Mouse (Mus musculus) MEL (cell line): ENCODE data around the gene Otop3. TPM values are rescaled to one million over a fixed set of nuclear protein-coding genes. Genes with fewer than 3 reads are reported as not detected.
A peak's percentile ranks its signal among the peaks of the same experiment; 100 is the strongest.

Source experiments
- DNase-seq: peaks from one replicate; pipeline ENCODE4 v3.0.0; 2011; ENCODE audit warnings: low read depth, low spot score
- H3K27ac ChIP-seq: 2 replicates; pipeline ENCODE4 v1.5.1; 2012; ENCODE audit warnings: low read depth, mild to moderate bottlenecking, control low read depth, low read length, moderate library complexity; ENCODE audit not compliant: control insufficient read depth
- H3K27me3 ChIP-seq, 2 experiments: fragments of 150-350 bp in 1 of 2; sonication (generic) in 1 of 2; 2 replicates each; pipeline ENCODE4 v1.6.1; 2012; ENCODE audit warnings: low read length in 2 of 2, mild to moderate bottlenecking in 2 of 2, improper control_type of control experiment in 1 of 2, moderate library complexity in 1 of 2; ENCODE audit not compliant: insufficient read depth in 2 of 2, control insufficient read depth in 1 of 2
- H3K36me3 ChIP-seq, 2 experiments: 2 replicates each; pipeline ENCODE4 v1.6.1; 2012 to 2014; ENCODE audit warnings: low read length in 2 of 2, improper control_type of control experiment in 1 of 2, inconsistent platforms in 1 of 2, mild to moderate bottlenecking in 1 of 2; ENCODE audit not compliant: insufficient read depth in 2 of 2, control insufficient read depth in 1 of 2
- H3K4me1 ChIP-seq, 2 experiments: fragments of 150-350 bp in 1 of 2; sonication (generic) in 1 of 2; 2 replicates each; pipeline ENCODE4 v1.6.1; 2012; ENCODE audit warnings: low read length in 2 of 2, improper control_type of control experiment in 1 of 2, mild to moderate bottlenecking in 1 of 2; ENCODE audit not compliant: insufficient read depth in 2 of 2, control insufficient read depth in 1 of 2
- H3K4me3 ChIP-seq, 2 experiments: fragments of 150-350 bp in 1 of 2; sonication (generic) in 1 of 2; 2 replicates each; pipeline ENCODE4 v1.5.1; 2012; ENCODE audit warnings: low read depth in 2 of 2, low read length in 2 of 2, mild to moderate bottlenecking in 2 of 2, moderate library complexity in 2 of 2, control low read depth in 1 of 2, improper control_type of control experiment in 1 of 2; ENCODE audit not compliant: control insufficient read depth in 1 of 2, insufficient read depth in 1 of 2
- H3K79me2 ChIP-seq: 2 replicates; pipeline ENCODE4 v1.6.1; 2012; ENCODE audit warnings: mild to moderate bottlenecking, low read length, moderate library complexity; ENCODE audit not compliant: control insufficient read depth, poor library complexity, insufficient read depth
- H3K9ac ChIP-seq: 2 replicates; pipeline ENCODE4 v1.6.1; 2012; ENCODE audit warnings: low read depth, mild to moderate bottlenecking, control low read depth, low read length, moderate library complexity; ENCODE audit not compliant: control insufficient read depth, poor library complexity, severe bottlenecking
- H3K9me3 ChIP-seq: fragments of 150-350 bp; sonication (generic); replicated peaks from 2 replicates; pipeline ENCODE4 v1.6.1; 2012; ENCODE audit warnings: mild to moderate bottlenecking, low read length, improper control_type of control experiment, moderate library complexity; ENCODE audit not compliant: insufficient read depth
- BHLHE40 ChIP-seq: IDR thresholded peaks from 2 replicates; pipeline ENCODE4 v1.6.1; 2012; ENCODE audit warnings: low read depth, mild to moderate bottlenecking, inconsistent platforms, low read length, improper control_type of control experiment, borderline replicate concordance
- CHD1 ChIP-seq: IDR thresholded peaks from 2 replicates; pipeline ENCODE4 v1.6.1; 2012; ENCODE audit warnings: low read depth, mild to moderate bottlenecking, inconsistent platforms, low read length, improper control_type of control experiment
- CHD2 ChIP-seq: IDR thresholded peaks from 2 replicates; pipeline ENCODE4 v1.6.1; 2011; ENCODE audit warnings: low read length, improper control_type of control experiment
- CTCF ChIP-seq, 3 experiments: IDR thresholded peaks in 2 of 3; conservative IDR thresholded peaks in 1 of 3; 2 replicates each; pipeline ENCODE4 v1.5.1; 2011 to 2012; ENCODE audit warnings: low read length in 3 of 3, low read depth in 2 of 3, mild to moderate bottlenecking in 2 of 3, improper control_type of control experiment in 1 of 3, inconsistent platforms in 1 of 3, mixed read lengths in 1 of 3, moderate library complexity in 1 of 3; ENCODE audit not compliant: control insufficient read depth in 1 of 3, insufficient read depth in 1 of 3, poor library complexity in 1 of 3, severe bottlenecking in 1 of 3
- ELF1 ChIP-seq: IDR thresholded peaks from 2 replicates; pipeline ENCODE4 v1.6.1; 2014; ENCODE audit warnings: low read depth, mild to moderate bottlenecking, inconsistent platforms, low read length, improper control_type of control experiment, moderate library complexity
- ETS1 ChIP-seq: IDR thresholded peaks from 2 replicates; pipeline ENCODE4 v1.6.1; 2012; ENCODE audit warnings: low read depth, mild to moderate bottlenecking, inconsistent platforms, low read length, improper control_type of control experiment, moderate library complexity
- GATA1 ChIP-seq: IDR thresholded peaks from 2 replicates; pipeline ENCODE4 v1.6.1; 2011; ENCODE audit warnings: low read depth, low read length, improper control_type of control experiment
- HCFC1 ChIP-seq: IDR thresholded peaks from 2 replicates; pipeline ENCODE4 v1.6.1; 2012; ENCODE audit warnings: low read depth, mild to moderate bottlenecking, inconsistent platforms, low read length, improper control_type of control experiment, moderate library complexity
- JUND ChIP-seq: IDR thresholded peaks from 2 replicates; pipeline ENCODE4 v1.6.1; 2011; ENCODE audit warnings: low read depth, mild to moderate bottlenecking, improper control_type of control experiment, low read length
- KAT2A ChIP-seq: conservative IDR thresholded peaks from 2 replicates; pipeline ENCODE4 v1.6.1; 2012; ENCODE audit warnings: low read depth, low read length, improper control_type of control experiment, inconsistent platforms
- MAFK ChIP-seq: IDR thresholded peaks from 2 replicates; pipeline ENCODE4 v1.6.1; 2011; ENCODE audit warnings: low read depth, mild to moderate bottlenecking, low read length, improper control_type of control experiment, borderline replicate concordance
- MAZ ChIP-seq: IDR thresholded peaks from 2 replicates; pipeline ENCODE4 v1.6.1; 2012; ENCODE audit warnings: low read depth, mild to moderate bottlenecking, inconsistent platforms, low read length, improper control_type of control experiment
- MEF2A ChIP-seq: IDR thresholded peaks from 2 replicates; pipeline ENCODE4 v1.6.1; 2014; ENCODE audit warnings: low read depth, mild to moderate bottlenecking, inconsistent platforms, low read length, improper control_type of control experiment; ENCODE audit not compliant: poor library complexity, insufficient replicate concordance, severe bottlenecking; ENCODE audit errors: extremely low read depth
- MYB ChIP-seq: IDR thresholded peaks from 2 replicates; pipeline ENCODE4 v1.6.1; 2011; ENCODE audit warnings: mild to moderate bottlenecking, low read depth, low read length, improper control_type of control experiment
- NELFE ChIP-seq: IDR thresholded peaks from 2 replicates; pipeline ENCODE4 v1.6.1; 2011; ENCODE audit warnings: low read depth, low read length, improper control_type of control experiment
- POLR2AphosphoS5 ChIP-seq: IDR thresholded peaks from 2 replicates; pipeline ENCODE4 v1.6.1; 2012; ENCODE audit warnings: low read depth, borderline replicate concordance, mild to moderate bottlenecking, inconsistent platforms, low read length, moderate library complexity, mixed read lengths
- SIN3A ChIP-seq: IDR thresholded peaks from 2 replicates; pipeline ENCODE4 v1.6.1; 2012; ENCODE audit warnings: low read length, improper control_type of control experiment, inconsistent platforms
- SMC3 ChIP-seq: IDR thresholded peaks from 2 replicates; pipeline ENCODE4 v1.6.1; 2011; ENCODE audit warnings: low read depth, low read length, improper control_type of control experiment
- TAL1 ChIP-seq: IDR thresholded peaks from 2 replicates; pipeline ENCODE4 v1.6.1; 2012; ENCODE audit warnings: mild to moderate bottlenecking, inconsistent platforms, low read length, moderate library complexity, mixed read lengths
- TBP ChIP-seq: IDR thresholded peaks from 2 replicates; pipeline ENCODE4 v1.8.0; 2011; ENCODE audit warnings: low read depth, low read length, improper control_type of control experiment
- TCF12 ChIP-seq: IDR thresholded peaks from 2 replicates; pipeline ENCODE4 v1.6.1; 2014; ENCODE audit warnings: low read depth, mild to moderate bottlenecking, inconsistent platforms, low read length, improper control_type of control experiment, moderate library complexity
- USF1 ChIP-seq: IDR thresholded peaks from 2 replicates; pipeline ENCODE4 v1.6.1; 2014; ENCODE audit warnings: low read depth, mild to moderate bottlenecking, inconsistent platforms, low read length, improper control_type of control experiment, moderate library complexity
- USF2 ChIP-seq, 2 experiments: IDR thresholded peaks; 2 replicates each; pipeline ENCODE4 v1.6.1; 2011 to 2012; ENCODE audit warnings: improper control_type of control experiment in 2 of 2, low read length in 2 of 2, borderline replicate concordance in 1 of 2, inconsistent platforms in 1 of 2, low read depth in 1 of 2, mild to moderate bottlenecking in 1 of 2; ENCODE audit not compliant: insufficient read depth in 1 of 2
- ZC3H11A ChIP-seq: IDR thresholded peaks from 2 replicates; pipeline ENCODE4 v1.6.1; 2012; ENCODE audit warnings: low read depth, mild to moderate bottlenecking, inconsistent platforms, low read length, improper control_type of control experiment
- polyA plus RNA-seq, 2 experiments: library from polyadenylated mRNA; stranded (reverse) in 1 of 2; unstranded in 1 of 2; fragments of >175 nt in 1 of 2; fragments of >200 nt in 1 of 2; gene quantifications; 2 replicates each; pipeline versions ENCODE4 v1.2.1 to v1.2.4; 2012; ENCODE audit warnings: low replicate concordance in 2 of 2, low read depth in 1 of 2; ENCODE audit not compliant: insufficient read length in 2 of 2, insufficient read depth in 1 of 2, missing spikeins in 1 of 2
- total RNA-seq: library from RNA; depleted of rRNA; stranded (reverse); fragments of 300-350 nt; gene quantifications from 2 replicates; pipeline ENCODE4 v1.2.3, GENCODE M21; 2012

Gene Otop3
- total and polyA plus RNA-seq, 3 experiments = not detected

- Histone ChIP-seq H3K27me3 (peaks cover 0 to 6% of the 10 kb centered on the region in 2 experiments; a peak in 2 of 4 replicates), H3K4me3 (no peak overlapping the region), H3K9ac (no peak overlapping the region), H3K4me1 (peaks cover 0 to 21% of the 10 kb centered on the region in 2 experiments; a peak in 2 of 4 replicates), H3K27ac (no peak overlapping the region), H3K79me2 (no peaks in the 10 kb centered on the region), H3K9me3 (no peaks in the 10 kb centered on the region), H3K36me3 (peaks cover 0 to 2% of the 10 kb centered on the region in 2 experiments; a peak in 1 of 4 replicates)
- DNase-seq = peak; percentile 69
- no peak for TF ChIP-seq TBP
- TF ChIP-seq USF2 (IDR thresholded peaks at IDR 0.05; ENCODE audit: borderline replicate concordance in 1 of 2, insufficient read depth in 1 of 2, low read depth in 1 of 2, low read length in 2 of 2) = no peak
- no peak for TF ChIP-seq NELFE
- no peak for TF ChIP-seq BHLHE40
- no peak for TF ChIP-seq CTCF (IDR thresholded peaks at IDR 0.05 in 2 of 3, conservative IDR thresholded peaks at IDR 0.05 in 1 of 3; ENCODE audit: control insufficient read depth in 1 of 3, insufficient read depth in 1 of 3, low read depth in 2 of 3, low read length in 3 of 3, poor library complexity in 1 of 3, severe bottlenecking in 1 of 3)
- TF ChIP-seq KAT2A = no peak
- TF ChIP-seq POLR2AphosphoS5 = no peak
- no peak for TF ChIP-seq USF1
- no peak for TF ChIP-seq ETS1
- no peak for TF ChIP-seq SMC3
Measured at GRCm38 (mm10) chr11:115344967-115345366, 10.4 kb downstream of the Otop3 start.

DNA sequence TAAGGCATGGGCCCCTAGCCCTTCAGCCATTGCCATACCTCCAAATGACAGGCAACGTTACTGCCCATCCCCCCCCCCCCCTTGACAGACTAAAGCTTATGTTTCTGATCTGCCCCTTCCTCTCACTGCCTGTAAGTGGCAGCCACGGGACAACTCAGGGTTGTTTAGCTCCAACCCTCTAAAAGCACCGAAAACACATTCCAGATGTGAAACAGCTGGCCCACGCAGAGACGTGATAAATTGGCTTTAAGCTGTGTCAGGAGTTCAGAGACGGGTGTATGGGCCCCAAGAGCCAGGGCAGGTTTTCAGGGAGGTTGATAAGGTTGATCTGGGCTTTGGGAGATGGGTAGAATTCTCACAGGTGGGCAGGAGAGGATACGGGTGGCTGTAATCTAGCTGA is 11.0 kb downstream of the Otop3 start:
- Histone ChIP-seq H3K9ac (no peak overlapping the region), H3K27ac (no peak overlapping the region), H3K4me1 (peaks cover 0 to 21% of the 10 kb centered on the region in 2 experiments; a peak in 2 of 4 replicates), H3K36me3 (peaks cover 0 to 2% of the 10 kb centered on the region in 2 experiments; a peak in 1 of 4 replicates), H3K27me3 (peaks cover 0 to 5% of the 10 kb centered on the region in 2 experiments; a peak in 2 of 4 replicates), H3K9me3 (no peaks in the 10 kb centered on the region), H3K79me2 (no peaks in the 10 kb centered on the region), H3K4me3 (no peak overlapping the region)
- no peak for DNase-seq
- TF ChIP-seq NELFE = no peak

DNA sequence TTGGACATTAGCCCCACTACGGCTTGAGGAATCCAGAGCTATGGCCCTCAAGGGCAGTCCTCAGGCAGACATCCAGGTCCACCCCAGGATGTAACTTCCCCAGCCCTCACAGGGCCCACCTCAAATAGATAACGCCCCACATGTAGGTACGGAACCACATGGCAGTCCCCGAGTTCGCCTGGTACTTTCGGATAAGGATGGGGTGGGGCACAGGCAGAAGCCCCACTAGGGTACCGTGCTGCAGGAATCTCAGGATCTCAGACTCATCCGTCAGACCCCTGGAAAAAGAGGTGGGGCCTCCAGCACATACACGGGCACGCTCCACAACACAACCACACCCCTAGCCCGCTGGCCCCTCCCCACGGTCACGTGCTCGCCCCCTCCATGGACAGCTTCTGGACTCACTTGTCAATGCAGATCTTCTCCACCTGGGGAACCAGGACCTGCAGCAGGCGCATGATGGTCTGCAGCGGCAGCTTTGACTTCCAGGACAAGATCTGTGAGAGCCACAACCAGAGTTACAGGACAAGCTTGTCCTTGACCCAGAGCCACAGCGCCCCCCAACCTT is 14.2 kb downstream of the Otop3 start:
- no peaks in the 10 kb centered on the region for H3K9me3 ChIP-seq
- H3K27ac ChIP-seq = no peak overlapping the region
- DNase-seq = peak; percentile 86
- H3K27me3 ChIP-seq = no peaks in the 10 kb centered on the region
- peak overlapping the region; percentile 31 for H3K9ac ChIP-seq
- H3K4me3 ChIP-seq = peak overlapping the region; percentile 42 to 59
- peaks cover 0 to 2% of the 10 kb centered on the region in 2 experiments; a peak in 1 of 4 replicates for H3K36me3 ChIP-seq
- no peaks in the 10 kb centered on the region for H3K79me2 ChIP-seq
- peaks cover 2 to 21% of the 10 kb centered on the region in 2 experiments; a peak in 2 of 4 replicates for H3K4me1 ChIP-seq
- TF ChIP-seq MEF2A (no peak), ZC3H11A (no peak), MYB (no peak), NELFE (no peak), BHLHE40 (peak; percentile 82; the same call in 1 of the 2 replicates), TCF12 (no peak), CHD2 (no peak), USF1 (peak; percentile 96), CHD1 (no peak), ELF1 (no peak), SIN3A (no peak), POLR2AphosphoS5 (no peak), GATA1 (no peak), MAFK (no peak), TAL1 (peak; percentile 62), JUND (no peak), ETS1 (no peak), HCFC1 (no peak), MAZ (no peak), SMC3 (no peak)
